Comparison of ENCODE assay signal across 11 mouse cellular contexts in the genomic region with DNA sequence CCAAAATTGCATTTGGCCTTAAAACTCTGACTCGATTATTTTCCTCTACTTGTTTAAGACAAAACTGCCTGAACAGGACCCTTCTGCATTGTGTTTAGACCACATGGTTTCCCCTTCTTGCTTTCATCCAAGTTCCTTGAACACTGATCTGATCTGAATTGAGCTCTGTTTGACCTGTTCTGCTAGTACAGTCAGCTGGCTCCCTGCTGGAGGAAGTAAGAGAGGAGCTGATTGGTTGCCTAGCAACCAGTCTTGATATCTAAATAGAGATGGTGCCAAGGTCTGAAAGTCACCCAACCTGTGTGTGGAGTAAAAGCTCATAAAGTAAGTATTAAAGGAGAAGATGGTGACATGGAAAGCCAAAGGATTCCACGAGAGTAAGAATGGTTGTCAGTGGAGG. TPM values are rescaled to one million over a fixed set of nuclear protein-coding genes. Genes with fewer than 3 reads are reported as not detected.
DNase-seq lines count a peak whose midpoint lies in the region; ATAC-seq and TF ChIP-seq lines count a peak whose summit lies in the region.
"Had no signal": no experiment of that assay in that cellular context is flagged by ENCODE, and none has a peak within 500 bp of the region (broad histone marks: within the 10 kb centered on the region; RNA-seq: fewer than 3 reads in every experiment).

No protein-coding gene starts in this region.

- H3K4me2 ChIP-seq in heart, postnatal 0 days (ENCODE audit: low read depth, low read length): no peak overlapping the region
- no peak overlapping the region for H3K4me2 ChIP-seq in stomach, postnatal 0 days (replicated peaks; ENCODE audit: low read depth)
- H3K4me2 ChIP-seq: neural tube, embryonic 13.5 days had no signal

- no peaks in the 10 kb centered on the region for H3K9me3 ChIP-seq in heart, postnatal 0 days (replicated peaks; ENCODE audit: control insufficient read depth, low read length)
- no peaks in the 10 kb centered on the region for H3K9me3 ChIP-seq in stomach, postnatal 0 days (ENCODE audit: control insufficient read depth, low read length)
- H3K9me3 ChIP-seq: neural tube, embryonic 13.5 days had no signal

- no peak for TF ChIP-seq CTCF in heart, postnatal 0 days (IDR thresholded peaks at IDR 0.05; ENCODE audit: low read depth)
- no peak for TF ChIP-seq CTCF in stomach, postnatal 0 days (IDR thresholded peaks at IDR 0.05; ENCODE audit: low read depth)

- no peak overlapping the region for H3K27ac ChIP-seq in heart, postnatal 0 days (ENCODE audit: low read depth)
- 0 out of 2 replicates have a peak overlapping the region, but pooled peaks have one; percentile 35 for H3K27ac ChIP-seq in stomach, postnatal 0 days (replicated peaks)
- H3K27ac ChIP-seq: neural tube, embryonic 13.5 days had no signal

- no peak for ATAC-seq in heart, postnatal 0 days (ENCODE audit: insufficient read depth, low read depth)
- ATAC-seq in stomach, postnatal 0 days (ENCODE audit: low FRiP score, low TSS enrichment): peak; percentile 55

- peak; percentile 74 for DNase-seq in heart, postnatal 0 days (ENCODE audit: low spot score)
- DNase-seq in heart, adult 8-10 months (ENCODE audit: low spot score): no peak
- DNase-seq in thymus, postnatal 0 days (ENCODE audit: low spot score): peak; percentile 65
- no peak for DNase-seq in thymus, postnatal 25 days
- peak; percentile 9 to 52 for DNase-seq in kidney, postnatal 25 days
- DNase-seq in stomach, postnatal 0 days (ENCODE audit: low spot score): peak; percentile 72
- DNase-seq in right cerebral cortex, adult 2 months (ENCODE audit: low spot score in 2 of 2): no peak
- DNase-seq in gastrocnemius, postnatal 4 days (ENCODE audit: low spot score in 2 of 2): no peak
- DNase-seq: adrenal gland, adult 2 months; heart, postnatal 36 days had no signal

- no peak overlapping the region for H3K9ac ChIP-seq in heart, postnatal 0 days (replicated peaks; ENCODE audit: low read depth, low read length)
- no peak overlapping the region for H3K9ac ChIP-seq in stomach, postnatal 0 days (ENCODE audit: low read length)
- H3K9ac ChIP-seq: neural tube, embryonic 13.5 days had no signal

- H3K4me1 ChIP-seq in heart, postnatal 0 days (ENCODE audit: control insufficient read depth, insufficient read depth): peaks cover 25% of the 10 kb centered on the region
- no peaks in the 10 kb centered on the region for H3K4me1 ChIP-seq in stomach, postnatal 0 days (replicated peaks; ENCODE audit: control insufficient read depth, insufficient read depth)

- H3K36me3 ChIP-seq in heart, postnatal 0 days (replicated peaks; ENCODE audit: control insufficient read depth, insufficient read depth, low read length): no peaks in the 10 kb centered on the region
- no peaks in the 10 kb centered on the region for H3K36me3 ChIP-seq in stomach, postnatal 0 days (ENCODE audit: control insufficient read depth, insufficient read depth, low read length)
- H3K36me3 ChIP-seq: neural tube, embryonic 13.5 days had no signal

- no peak overlapping the region for H3K4me3 ChIP-seq in heart, postnatal 0 days (ENCODE audit: low read depth, low read length)
- H3K4me3 ChIP-seq in stomach, postnatal 0 days (ENCODE audit: low read depth, low read length): no peak overlapping the region
- H3K4me3 ChIP-seq: neural tube, embryonic 13.5 days had no signal

- H3K27me3 ChIP-seq in heart, postnatal 0 days (ENCODE audit: control insufficient read depth, insufficient read depth, low read length): no peaks in the 10 kb centered on the region
- H3K27me3 ChIP-seq in stomach, postnatal 0 days (ENCODE audit: control insufficient read depth, insufficient read depth, low read length): no peaks in the 10 kb centered on the region
- H3K27me3 ChIP-seq: neural tube, embryonic 13.5 days had no signal

- 75% methylated on average over 2 of the region's 2 CpGs for WGBS in heart, postnatal 0 days
- 47% methylated on average over 2 of the region's 2 CpGs for WGBS in stomach, postnatal 0 days

- TF ChIP-seq EP300 in heart, postnatal 0 days (IDR thresholded peaks at IDR 0.05; ENCODE audit: low read depth): no peak
- TF ChIP-seq EP300 in stomach, postnatal 0 days (optimal IDR thresholded peaks at IDR 0.05): no peak

RNA-seq across cellular contexts. Expression of gene A130010J15Rik, which starts 2.0 kb away (rescaled TPM):
- 17.7 and 23.2 TPM in 2 replicates for total RNA-seq in heart, postnatal 0 days (2014; rRNA removed; ENCODE audit: low replicate concordance)
- polyA plus RNA-seq in heart, postnatal 0 days (2015; fragmentation: Nextera tagmentation; extraction: Ambion mirVana): 9.8 and 11.3 TPM in 2 replicates
- total RNA-seq in heart, adult 8-10 months (2022): 1 to 10 TPM; 3.9 to 5.5 (median 4.8) TPM
- polyA plus RNA-seq in thymus, postnatal 0 days (2015; fragmentation: Nextera tagmentation; extraction: Ambion mirVana): 13.7 and 14.4 TPM in 2 replicates
- 11.4 and 11.7 TPM in 2 replicates for polyA plus RNA-seq in stomach, postnatal 0 days (2015; fragmentation: Nextera tagmentation; extraction: Ambion mirVana)
- total RNA-seq in gastrocnemius, postnatal 4 days (2021): 1 to 10 TPM; 6.6 to 7.2 TPM

RNA-seq across cellular contexts. Expression of gene Irf6, which starts 16.9 kb away (rescaled TPM):
- total RNA-seq in heart, postnatal 0 days (2014; rRNA removed; ENCODE audit: low replicate concordance): 3.4 and 6.6 TPM in 2 replicates
- 2.2 and 2.5 TPM in 2 replicates for polyA plus RNA-seq in heart, postnatal 0 days (2015; fragmentation: Nextera tagmentation; extraction: Ambion mirVana)
- 1 to 10 TPM; 1.2 to 2.7 (median 1.8) TPM for total RNA-seq in heart, adult 8-10 months (2022)
- polyA plus RNA-seq in thymus, postnatal 0 days (2015; fragmentation: Nextera tagmentation; extraction: Ambion mirVana): 9.4 and 10.0 TPM in 2 replicates
- polyA plus RNA-seq in stomach, postnatal 0 days (2015; fragmentation: Nextera tagmentation; extraction: Ambion mirVana): 40.7 and 45.0 TPM in 2 replicates
- total RNA-seq in gastrocnemius, postnatal 4 days (2021): 1 to 10 TPM; 6.4 to 6.9 TPM

RNA-seq across cellular contexts. Expression of gene Traf3ip3, which starts 31.6 kb away (rescaled TPM):
- 0.08 and 0.61 TPM in 2 replicates for total RNA-seq in heart, postnatal 0 days (2014; rRNA removed; ENCODE audit: low replicate concordance)
- polyA plus RNA-seq in heart, postnatal 0 days (2015; fragmentation: Nextera tagmentation; extraction: Ambion mirVana): 0.54 and 0.79 TPM in 2 replicates
- 1 to 10 TPM in 2 of 4 experiments, under 1 TPM in 2; 0.63 to 1.3 (median 0.96) TPM for total RNA-seq in heart, adult 8-10 months (2022)
- 193 and 196 TPM in 2 replicates for polyA plus RNA-seq in thymus, postnatal 0 days (2015; fragmentation: Nextera tagmentation; extraction: Ambion mirVana)
- 1.8 and 2.8 TPM in 2 replicates for polyA plus RNA-seq in stomach, postnatal 0 days (2015; fragmentation: Nextera tagmentation; extraction: Ambion mirVana)
- 10 to 100 TPM; 77.1 to 86.9 TPM for total RNA-seq in gastrocnemius, postnatal 4 days (2021)

RNA-seq across cellular contexts. Expression of gene Lamb3, which starts 37.6 kb away (rescaled TPM):
- 9.8 and 19.2 TPM in 2 replicates for total RNA-seq in heart, postnatal 0 days (2014; rRNA removed; ENCODE audit: low replicate concordance)
- polyA plus RNA-seq in heart, postnatal 0 days (2015; fragmentation: Nextera tagmentation; extraction: Ambion mirVana): 6.0 and 8.1 TPM in 2 replicates
- total RNA-seq in heart, adult 8-10 months (2022): 10 to 100 TPM; 10.7 to 16.0 (median 11.5) TPM
- polyA plus RNA-seq in thymus, postnatal 0 days (2015; fragmentation: Nextera tagmentation; extraction: Ambion mirVana): 21.1 and 22.2 TPM in 2 replicates
- polyA plus RNA-seq in stomach, postnatal 0 days (2015; fragmentation: Nextera tagmentation; extraction: Ambion mirVana): 34.9 and 35.5 TPM in 2 replicates
- total RNA-seq in gastrocnemius, postnatal 4 days (2021): 1 to 10 TPM; 2.0 to 4.5 TPM

RNA-seq across cellular contexts. Expression of gene Diexf, which starts 39.8 kb away (rescaled TPM):
- 2.1 and 6.3 TPM in 2 replicates for total RNA-seq in heart, postnatal 0 days (2014; rRNA removed; ENCODE audit: low replicate concordance)
- polyA plus RNA-seq in heart, postnatal 0 days (2015; fragmentation: Nextera tagmentation; extraction: Ambion mirVana): 2.1 and 2.8 TPM in 2 replicates
- 1 to 10 TPM; 7.4 to 9.8 (median 9.0) TPM for total RNA-seq in heart, adult 8-10 months (2022)
- 10.2 and 12.9 TPM in 2 replicates for polyA plus RNA-seq in thymus, postnatal 0 days (2015; fragmentation: Nextera tagmentation; extraction: Ambion mirVana)
- polyA plus RNA-seq in stomach, postnatal 0 days (2015; fragmentation: Nextera tagmentation; extraction: Ambion mirVana): 2.1 and 2.4 TPM in 2 replicates
- total RNA-seq in gastrocnemius, postnatal 4 days (2021): 10 to 100 TPM; 16.6 to 18.1 TPM

Comparison
In these comparisons a context has a peak if more than half of its experiments do, and no peak if none do; other contexts are left out.
1. DNase-seq: peak in heart, postnatal 0 days (single experiment), thymus, postnatal 0 days (single experiment), kidney, postnatal 25 days (2 of 2) and stomach, postnatal 0 days (single experiment); none in heart, adult 8-10 months (single experiment), thymus, postnatal 25 days (single experiment), right cerebral cortex, adult 2 months (0 of 2) and gastrocnemius, postnatal 4 days (0 of 2).
2. RNA of gene Traf3ip3, which starts 31.6 kb away (total RNA-seq): 77.1 to 86.9 TPM in gastrocnemius, postnatal 4 days; 0.63 to 1.3 TPM in heart, adult 8-10 months and 0.08 to 0.61 TPM in heart, postnatal 0 days; every median in the first group is over 10 times any median in the second.